Mouse (Mus musculus): ENCODE data around the gene Slc10a4. TPM values are rescaled to one million over a fixed set of nuclear protein-coding genes. Genes with fewer than 3 reads are reported as not detected.
A peak's percentile ranks its signal among the peaks of the same experiment; 100 is the strongest.
"Not testable (repeated sequence)": the region's sequence is repeated elsewhere in the genome, so short reads cannot be mapped to it uniquely, and the experiment has no call there.

The Slc10a4 gene
- total RNA-seq, 4 experiments from 2014 or later, result 0.30 to 0.61 (median 0.41) TPM; not detected in 1

- not testable (repeated sequence) for DNase-seq (ENCODE audit: low spot score in 2 of 2)
These were observed 7.1 kb downstream of the Slc10a4 start for GRCm38 (mm10) chr5:73013611-73014287.

DNA sequence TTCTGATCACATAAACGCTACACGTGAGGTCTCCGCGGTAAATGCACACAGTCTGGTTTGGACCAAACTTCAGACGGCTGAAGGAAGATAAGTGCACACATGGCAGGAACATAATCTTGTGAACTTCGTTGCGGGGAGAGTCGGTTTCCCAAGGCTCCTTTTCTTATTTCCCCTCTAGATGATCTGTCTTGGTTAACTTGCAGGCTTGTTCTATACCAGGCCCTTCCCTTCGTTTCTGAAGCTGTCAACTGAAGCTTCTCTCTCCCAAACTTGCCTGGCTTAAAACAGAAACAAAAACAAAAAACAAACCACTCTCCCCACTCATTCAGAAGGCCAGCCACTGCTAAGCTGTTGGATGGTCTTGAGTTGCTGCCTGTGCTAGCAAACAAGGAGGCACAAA is 8.1 kb downstream of the Slc10a4 start:
- DNase-seq (ENCODE audit: low spot score in 2 of 2), result no peak

DNA sequence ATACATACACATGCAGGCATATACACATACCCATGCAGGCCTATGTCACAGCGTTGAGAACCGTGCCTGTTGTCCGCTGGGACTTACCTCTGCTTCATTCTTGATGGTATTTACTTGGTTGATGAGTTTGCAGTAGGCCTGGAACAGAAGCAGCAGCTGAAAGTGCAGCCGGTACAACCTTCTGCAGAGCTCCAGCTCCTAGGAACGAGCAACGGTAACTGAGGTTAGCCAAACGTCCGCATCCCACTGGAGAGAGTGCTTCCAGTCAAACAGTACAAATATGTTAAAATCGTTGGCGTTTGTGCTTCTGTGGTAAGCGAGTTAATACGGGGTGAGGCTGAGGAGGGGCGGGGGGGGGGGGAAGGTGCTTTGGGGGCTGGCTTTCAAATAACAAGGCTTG is 17.1 kb downstream of the Slc10a4 start:
- DNase-seq (ENCODE audit: low spot score in 2 of 2), result no peak

- DNase-seq (ENCODE audit: low spot score in 2 of 2), result no peak
These were observed 22.0 kb downstream of the Slc10a4 start for GRCm38 (mm10) chr5:73028646-73029045.

- no peak for DNase-seq (ENCODE audit: low spot score in 2 of 2)
These were observed 25.8 kb downstream of the Slc10a4 start for GRCm38 (mm10) chr5:73032481-73032880.

DNA sequence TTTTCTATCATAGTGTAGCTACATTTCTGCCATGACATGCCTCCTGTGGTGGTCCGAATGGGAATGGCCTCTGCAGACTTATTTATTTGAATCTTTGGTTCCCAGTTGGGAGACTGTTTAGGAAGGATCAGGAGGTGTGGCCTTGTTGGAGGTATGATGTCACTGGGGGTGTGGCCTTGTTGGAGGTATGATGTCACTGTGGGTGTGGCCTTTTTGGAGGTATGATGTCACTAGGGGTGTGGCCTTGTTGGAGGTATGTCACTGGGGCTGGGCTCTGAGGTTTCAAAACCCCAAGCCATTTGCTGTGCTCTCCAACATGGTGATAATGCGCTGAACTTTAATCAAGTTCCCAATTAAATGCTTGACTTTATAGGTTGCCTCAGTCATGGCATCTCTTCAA is 37.4 kb downstream of the Slc10a4 start:
- DNase-seq (ENCODE audit: low spot score in 2 of 2), result no peak

DNA sequence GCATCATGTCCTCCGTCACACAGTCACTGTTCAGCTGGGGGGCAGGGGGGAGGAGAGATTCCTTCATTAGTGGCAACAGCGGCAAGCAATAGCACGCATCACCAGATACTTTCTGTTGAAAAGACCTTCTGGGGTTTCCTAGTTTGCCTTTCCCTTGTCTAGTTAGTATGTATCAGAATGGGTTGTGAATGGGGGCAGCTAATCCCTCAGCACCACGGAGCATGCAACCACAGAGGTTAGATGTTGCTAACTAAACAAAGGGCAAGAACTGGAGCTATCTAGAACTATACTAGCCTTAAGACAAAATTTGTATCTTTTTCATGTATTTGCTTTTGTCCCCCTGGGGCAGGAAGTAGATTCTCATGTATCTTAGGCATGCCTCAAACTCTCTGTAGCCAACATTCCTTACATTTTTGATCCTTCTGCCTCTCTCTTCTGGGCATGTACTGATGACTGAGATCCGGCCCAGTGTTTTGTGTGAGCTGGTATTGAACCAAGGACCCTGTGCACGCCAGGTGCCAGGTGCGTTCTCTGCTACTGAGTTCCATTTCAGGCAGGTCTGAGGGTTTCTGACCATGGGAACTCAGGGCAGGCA is 41.1 kb downstream of the Slc10a4 start:
- no peak for DNase-seq (ENCODE audit: low spot score in 2 of 2)

GRCm38 (mm10) chr5:73053933-73054332 is 47.2 kb downstream of the Slc10a4 start:
- no peak for DNase-seq (ENCODE audit: low spot score in 2 of 2)

GRCm38 (mm10) chr5:73056457-73056856 is 49.8 kb downstream of the Slc10a4 start:
- no peak for DNase-seq (ENCODE audit: low spot score in 2 of 2)

DNA sequence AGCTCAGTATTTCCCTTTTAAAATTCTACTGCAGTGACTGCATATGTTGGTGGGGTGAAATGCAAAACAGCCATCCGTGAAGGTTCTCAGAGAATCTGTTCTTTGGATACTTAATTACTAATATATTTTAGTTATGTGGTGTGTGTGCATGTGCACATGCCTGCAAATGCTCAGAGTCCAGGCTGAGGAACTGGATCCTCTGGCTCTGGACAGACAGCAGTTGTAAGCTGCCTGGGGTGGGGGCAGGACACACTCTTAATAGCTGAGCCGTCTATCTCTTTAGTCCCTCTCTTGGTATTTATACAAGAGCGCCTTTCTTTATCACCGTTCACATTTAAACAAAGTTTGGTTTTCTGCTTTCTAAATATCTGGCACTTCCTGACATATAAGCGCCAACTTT is 50.3 kb downstream of the Slc10a4 start:
- DNase-seq (ENCODE audit: low spot score in 2 of 2), result no peak

- peak in 1 of 2 experiments; percentile 38 for DNase-seq (ENCODE audit: low spot score in 2 of 2)
These were observed 54.9 kb downstream of the Slc10a4 start for GRCm38 (mm10) chr5:73061506-73062155.

Other genes starting within 250 kb of the Slc10a4 start
- 1 to 10 TPM; 1.1 to 5.9 (median 4.1) TPM for gene Tec, start 138.4 kb upstream of the Slc10a4 start, total RNA-seq (2022)
- 10 to 100 TPM; 23.7 to 26.8 (median 25.7) TPM for gene Slain2, start 92.6 kb upstream of the Slc10a4 start, total RNA-seq (2022)
- gene Gm10135, start 32.2 kb upstream of the Slc10a4 start, total RNA-seq (2022), result not detected
- gene Fryl, start 249.7 kb downstream of the Slc10a4 start, total RNA-seq (2022), result 10 to 100 TPM; 72.2 to 96.1 (median 73.9) TPM

All from layer of hippocampus, adult 8-10 months (tissue).